Comparison of ENCODE assay signal across 8 mouse cellular contexts in genomic region chr3:127837972-127838644, GRCm38 (mm10). TPM values are rescaled to one million over a fixed set of nuclear protein-coding genes. Genes with fewer than 3 reads are reported as not detected.
DNase-seq lines count a peak whose midpoint lies in the region; ATAC-seq and TF ChIP-seq lines count a peak whose summit lies in the region.

No protein-coding gene starts in this region.

- peak overlapping the region; percentile 64 for H3K9ac ChIP-seq in neural tube, embryonic 11.5 days (ENCODE audit: low read length)
- peak overlapping the region; percentile 85 for H3K9ac ChIP-seq in limb, embryonic 14.5 days (ENCODE audit: low read depth, low read length, severe bottlenecking)
- peak overlapping the region; percentile 79 for H3K9ac ChIP-seq in stomach, embryonic 16.5 days (ENCODE audit: low read length)

- DNase-seq in neural tube, embryonic 11.5 days (ENCODE audit: low spot score) = no peak
- DNase-seq in neural tube, embryonic 10.5 days (ENCODE audit: extremely low spot score, low spot score) = no peak
- no peak for DNase-seq in limb, embryonic 14.5 days (ENCODE audit: low spot score)
- DNase-seq in spleen, postnatal 10 days (ENCODE audit: low spot score in 2 of 2) = no peak
- no peak for DNase-seq in adrenal gland, adult 18-20 months (ENCODE audit: low spot score in 2 of 2)

- H3K4me1 ChIP-seq in neural tube, embryonic 11.5 days (ENCODE audit: control insufficient read depth, insufficient read depth, low read length) = peaks cover 9% of the 10 kb centered on the region
- peaks cover 15% of the 10 kb centered on the region for H3K4me1 ChIP-seq in limb, embryonic 14.5 days (ENCODE audit: control insufficient read depth, insufficient read depth, low read length)
- peaks cover 14% of the 10 kb centered on the region for H3K4me1 ChIP-seq in stomach, embryonic 16.5 days (ENCODE audit: control insufficient read depth, insufficient read depth, low read length)

- peak overlapping the region; percentile 69 for H3K27ac ChIP-seq in neural tube, embryonic 11.5 days (ENCODE audit: low read depth, low read length)
- peak overlapping the region; percentile 77 for H3K27ac ChIP-seq in limb, embryonic 14.5 days (replicated peaks; ENCODE audit: low read depth, low read length)
- peak overlapping the region; percentile 97 for H3K27ac ChIP-seq in stomach, embryonic 16.5 days (ENCODE audit: low read length)

- peak; percentile 3; the same call in 1 of the 2 replicates for ATAC-seq in neural tube, embryonic 11.5 days (ENCODE audit: insufficient read depth, low FRiP score, low TSS enrichment)
- ATAC-seq in erythroid progenitor cell, adult 5-6 weeks (replicated peaks; ENCODE audit: low FRiP score, poor library complexity, severe bottlenecking) = peak; percentile 10; the same call in 1 of the 2 replicates
- ATAC-seq in limb, embryonic 14.5 days (ENCODE audit: low FRiP score, low read depth) = no peak
- no peak for ATAC-seq in stomach, embryonic 16.5 days (ENCODE audit: insufficient read depth, low FRiP score)
- no peak for ATAC-seq in inflammation-experienced regulatory T-cells, adult 6 months

- H3K9me3 ChIP-seq in neural tube, embryonic 11.5 days (ENCODE audit: control insufficient read depth, low read length) = no peaks in the 10 kb centered on the region
- no peaks in the 10 kb centered on the region for H3K9me3 ChIP-seq in limb, embryonic 14.5 days (ENCODE audit: control insufficient read depth, low read length)
- H3K9me3 ChIP-seq in stomach, embryonic 16.5 days (replicated peaks; ENCODE audit: control insufficient read depth, low read length) = no peaks in the 10 kb centered on the region

- peak overlapping the region; percentile 95 for H3K4me3 ChIP-seq in neural tube, embryonic 11.5 days (ENCODE audit: low read depth, low read length)
- H3K4me3 ChIP-seq in limb, embryonic 14.5 days (replicated peaks; ENCODE audit: low read length) = peak overlapping the region; percentile 83
- peak overlapping the region; percentile 85 for H3K4me3 ChIP-seq in stomach, embryonic 16.5 days (replicated peaks; ENCODE audit: low read length)

- H3K27me3 ChIP-seq in neural tube, embryonic 11.5 days (ENCODE audit: control insufficient read depth, insufficient read depth, low read length) = no peaks in the 10 kb centered on the region
- no peaks in the 10 kb centered on the region for H3K27me3 ChIP-seq in limb, embryonic 14.5 days (ENCODE audit: control insufficient read depth, insufficient read depth, low read length)
- H3K27me3 ChIP-seq in stomach, embryonic 16.5 days (ENCODE audit: control insufficient read depth, insufficient read depth, low read length) = no peaks in the 10 kb centered on the region

- no peak for TF ChIP-seq POLR2A in limb, embryonic 14.5 days (IDR thresholded peaks at IDR 0.05; ENCODE audit: borderline replicate concordance, extremely low read depth, insufficient read depth, insufficient read length)

- WGBS in neural tube, embryonic 11.5 days = 33% methylated on average over 8 of the region's 8 CpGs
- WGBS in limb, embryonic 14.5 days = 26% methylated on average over 8 of the region's 8 CpGs
- WGBS in stomach, embryonic 16.5 days = 28% methylated on average over 8 of the region's 8 CpGs

- H3K36me3 ChIP-seq in neural tube, embryonic 11.5 days (ENCODE audit: control insufficient read depth, insufficient read depth, low read length) = no peaks in the 10 kb centered on the region
- no peaks in the 10 kb centered on the region; the same call in 1 of the 2 replicates for H3K36me3 ChIP-seq in limb, embryonic 14.5 days (ENCODE audit: control insufficient read depth, insufficient read depth, low read length)
- no peaks in the 10 kb centered on the region for H3K36me3 ChIP-seq in stomach, embryonic 16.5 days (ENCODE audit: control insufficient read depth, insufficient read depth, low read length)

- H3K4me2 ChIP-seq in neural tube, embryonic 11.5 days (ENCODE audit: low read depth) = peak overlapping the region; percentile 41
- peak overlapping the region; percentile 52 for H3K4me2 ChIP-seq in limb, embryonic 14.5 days (replicated peaks; ENCODE audit: low read depth, low read length, severe bottlenecking)
- H3K4me2 ChIP-seq in stomach, embryonic 16.5 days (ENCODE audit: low read depth, low read length) = peak overlapping the region; percentile 64

RNA-seq across cellular contexts. Expression of gene Ap1ar, which starts 0.8 kb away (rescaled TPM):
- 71.2 and 78.0 TPM in 2 replicates for polyA plus RNA-seq in neural tube, embryonic 11.5 days (2014; fragmentation: Nextera tagmentation; extraction: Ambion mirVana)
- total RNA-seq in erythroid progenitor cell, adult 5-6 weeks (2015; ENCODE audit: low replicate concordance) = 48.6 and 63.1 TPM in 2 replicates
- 33.2 and 45.6 TPM in 2 replicates for total RNA-seq in erythroid progenitor cell, adult 5-6 weeks (2017; ENCODE audit: low replicate concordance)
- 38.2 and 39.0 TPM in 2 replicates for polyA plus RNA-seq in limb, embryonic 14.5 days (2012; rRNA removed)
- polyA plus RNA-seq in limb, embryonic 14.5 days (2014; fragmentation: Nextera tagmentation; extraction: Ambion mirVana) = 43.1 and 50.6 TPM in 2 replicates
- 42.2 and 43.3 TPM in 2 replicates for polyA plus RNA-seq in stomach, embryonic 16.5 days (2015; fragmentation: Nextera tagmentation; extraction: Ambion mirVana)
- 10 to 100 TPM; 22.7 to 25.8 (median 24.0) TPM for polyA plus RNA-seq in inflammation-experienced regulatory T-cells, adult 6 months (2017; shearing (Covaris generic))
- 10 to 100 TPM; 25.7 to 33.4 TPM for total RNA-seq in adrenal gland, adult 18-20 months (2021)

RNA-seq across cellular contexts. Expression of gene Tifa, which starts 48.5 kb away (rescaled TPM):
- 2.4 TPM in 2 replicates for polyA plus RNA-seq in neural tube, embryonic 11.5 days (2014; fragmentation: Nextera tagmentation; extraction: Ambion mirVana)
- total RNA-seq in erythroid progenitor cell, adult 5-6 weeks (2015; ENCODE audit: low replicate concordance) = 80.1 and 82.9 TPM in 2 replicates
- 73.2 and 82.3 TPM in 2 replicates for total RNA-seq in erythroid progenitor cell, adult 5-6 weeks (2017; ENCODE audit: low replicate concordance)
- polyA plus RNA-seq in limb, embryonic 14.5 days (2012; rRNA removed) = 1.8 and 2.2 TPM in 2 replicates
- polyA plus RNA-seq in limb, embryonic 14.5 days (2014; fragmentation: Nextera tagmentation; extraction: Ambion mirVana) = 3.7 and 3.8 TPM in 2 replicates
- 7.3 and 7.4 TPM in 2 replicates for polyA plus RNA-seq in stomach, embryonic 16.5 days (2015; fragmentation: Nextera tagmentation; extraction: Ambion mirVana)
- polyA plus RNA-seq in inflammation-experienced regulatory T-cells, adult 6 months (2017; shearing (Covaris generic)) = 1 to 10 TPM in 1 of 3 experiments, under 1 TPM in 1, not detected in 1; 0.88 to 1.5 TPM
- total RNA-seq in adrenal gland, adult 18-20 months (2021) = 1 to 10 TPM; 4.9 to 6.6 TPM

RNA-seq across cellular contexts. Expression of gene Alpk1, which starts 57.8 kb away (rescaled TPM):
- polyA plus RNA-seq in neural tube, embryonic 11.5 days (2014; fragmentation: Nextera tagmentation; extraction: Ambion mirVana) = 0.64 and 0.74 TPM in 2 replicates
- total RNA-seq in erythroid progenitor cell, adult 5-6 weeks (2015; ENCODE audit: low replicate concordance) = 2.5 and 10.5 TPM in 2 replicates
- 1.2 and 2.1 TPM in 2 replicates for total RNA-seq in erythroid progenitor cell, adult 5-6 weeks (2017; ENCODE audit: low replicate concordance)
- polyA plus RNA-seq in limb, embryonic 14.5 days (2012; rRNA removed) = 2.3 and 3.0 TPM in 2 replicates
- polyA plus RNA-seq in limb, embryonic 14.5 days (2014; fragmentation: Nextera tagmentation; extraction: Ambion mirVana) = 0.86 and 1.5 TPM in 2 replicates
- 2.8 and 4.3 TPM in 2 replicates for polyA plus RNA-seq in stomach, embryonic 16.5 days (2015; fragmentation: Nextera tagmentation; extraction: Ambion mirVana)
- polyA plus RNA-seq in inflammation-experienced regulatory T-cells, adult 6 months (2017; shearing (Covaris generic)) = under 1 TPM in 2 of 3 experiments, not detected in 1; 0.55 to 0.57 TPM
- 10 to 100 TPM; 10.6 to 13.2 TPM for total RNA-seq in adrenal gland, adult 18-20 months (2021)

RNA-seq across cellular contexts. Expression of gene Fam241a, which starts 58.0 kb away (rescaled TPM):
- 7.1 and 9.0 TPM in 2 replicates for polyA plus RNA-seq in neural tube, embryonic 11.5 days (2014; fragmentation: Nextera tagmentation; extraction: Ambion mirVana)
- total RNA-seq in erythroid progenitor cell, adult 5-6 weeks (2015; ENCODE audit: low replicate concordance) = 146 and 187 TPM in 2 replicates
- total RNA-seq in erythroid progenitor cell, adult 5-6 weeks (2017; ENCODE audit: low replicate concordance) = 81.7 and 106 TPM in 2 replicates
- polyA plus RNA-seq in limb, embryonic 14.5 days (2012; rRNA removed) = 5.4 and 6.3 TPM in 2 replicates
- polyA plus RNA-seq in limb, embryonic 14.5 days (2014; fragmentation: Nextera tagmentation; extraction: Ambion mirVana) = 11.7 and 12.2 TPM in 2 replicates
- polyA plus RNA-seq in stomach, embryonic 16.5 days (2015; fragmentation: Nextera tagmentation; extraction: Ambion mirVana) = 12.7 and 15.1 TPM in 2 replicates
- 1 to 10 TPM; 2.0 to 5.2 (median 3.9) TPM for polyA plus RNA-seq in inflammation-experienced regulatory T-cells, adult 6 months (2017; shearing (Covaris generic))
- 1 to 10 TPM; 4.4 to 9.6 TPM for total RNA-seq in adrenal gland, adult 18-20 months (2021)

Comparison
In these comparisons a context has a peak if more than half of its experiments do, and no peak if none do; other contexts are left out.
1. ATAC-seq: peak in neural tube, embryonic 11.5 days (single experiment) and erythroid progenitor cell, adult 5-6 weeks (single experiment); none in limb, embryonic 14.5 days (single experiment), stomach, embryonic 16.5 days (single experiment) and inflammation-experienced regulatory T-cells, adult 6 months (single experiment).
2. Peak in every context shown above with its lines, with median percentiles within 50 percentile points of each other: H3K27ac ChIP-seq, H3K4me2 ChIP-seq, H3K4me3 ChIP-seq and H3K9ac ChIP-seq.